Mouse (Mus musculus): ENCODE measurements around the gene Cux2. TPM values are rescaled to one million over a fixed set of nuclear protein-coding genes. Genes with fewer than 3 reads are reported as not detected.

The Cux2 gene
- polyA plus RNA-seq, 1 experiment from 2014 or later = 14.6 TPM

- peaks cover 10% of the 10 kb centered on the region for H3K9me3 ChIP-seq (ENCODE audit: control insufficient read depth, low read length)
- no peak overlapping the region for H3K27ac ChIP-seq (ENCODE audit: low read depth)
- H3K4me3 ChIP-seq (ENCODE audit: low read depth, low read length) = no peak overlapping the region
- ATAC-seq (replicated peaks; ENCODE audit: low FRiP score, low TSS enrichment, low read depth) (no peak), DNase-seq (ENCODE audit: low spot score) (no peak)
- H3K36me3 ChIP-seq (ENCODE audit: control insufficient read depth, insufficient read depth, low read length) = peaks cover 11% of the 10 kb centered on the region
- H3K4me2 ChIP-seq (ENCODE audit: low read length) = no peak overlapping the region
- no peaks in the 10 kb centered on the region for H3K4me1 ChIP-seq (replicated peaks; ENCODE audit: control insufficient read depth, insufficient read depth, low read length)
- no peaks in the 10 kb centered on the region for H3K27me3 ChIP-seq (replicated peaks; ENCODE audit: control insufficient read depth, insufficient read depth, low read length)
- no peak overlapping the region for H3K9ac ChIP-seq (ENCODE audit: low read length)
- WGBS = 76% methylated on average over 5 of the region's 5 CpGs
These were observed 14.6 kb downstream of the Cux2 start for GRCm38 (mm10) chr5:122035278-122035677.

GRCm38 (mm10) chr5:122033167-122033478, 16.8 kb downstream of the Cux2 start:
- no peak for DNase-seq (ENCODE audit: low spot score)
- Histone ChIP-seq H3K9ac (ENCODE audit: low read length) (no peak overlapping the region), H3K4me3 (ENCODE audit: low read depth, low read length) (no peak overlapping the region), H3K4me1 (replicated peaks; ENCODE audit: control insufficient read depth, insufficient read depth, low read length) (no peaks in the 10 kb centered on the region), H3K27me3 (replicated peaks; ENCODE audit: control insufficient read depth, insufficient read depth, low read length) (no peaks in the 10 kb centered on the region), H3K36me3 (ENCODE audit: control insufficient read depth, insufficient read depth, low read length) (peaks cover 11% of the 10 kb centered on the region), H3K4me2 (ENCODE audit: low read length) (no peak overlapping the region), H3K27ac (ENCODE audit: low read depth) (no peak overlapping the region), H3K9me3 (ENCODE audit: control insufficient read depth, low read length) (peaks cover 10% of the 10 kb centered on the region)
- 62% methylated on average over 4 of the region's 4 CpGs for WGBS
- ATAC-seq (replicated peaks; ENCODE audit: low FRiP score, low TSS enrichment, low read depth) = no peak

- 73% methylated on average over 19 of the region's 19 CpGs for WGBS
- Histone ChIP-seq H3K27me3 (replicated peaks; ENCODE audit: control insufficient read depth, insufficient read depth, low read length) (no peaks in the 10 kb centered on the region), H3K27ac (ENCODE audit: low read depth) (no peak overlapping the region), H3K9ac (ENCODE audit: low read length) (no peak overlapping the region), H3K36me3 (ENCODE audit: control insufficient read depth, insufficient read depth, low read length) (peaks cover 7% of the 10 kb centered on the region), H3K4me3 (ENCODE audit: low read depth, low read length) (no peak overlapping the region), H3K9me3 (ENCODE audit: control insufficient read depth, low read length) (peaks cover 10% of the 10 kb centered on the region), H3K4me2 (ENCODE audit: low read length) (no peak overlapping the region), H3K4me1 (replicated peaks; ENCODE audit: control insufficient read depth, insufficient read depth, low read length) (no peaks in the 10 kb centered on the region)
- ATAC-seq (replicated peaks; ENCODE audit: low FRiP score, low TSS enrichment, low read depth) (no peak), DNase-seq (ENCODE audit: low spot score) (no peak)
These were observed 17.3 kb downstream of the Cux2 start for GRCm38 (mm10) chr5:122032471-122033166.

- peaks cover 1% of the 10 kb centered on the region for H3K9me3 ChIP-seq (ENCODE audit: control insufficient read depth, low read length)
- DNase-seq (ENCODE audit: low spot score) (no peak), ATAC-seq (replicated peaks; ENCODE audit: low FRiP score, low TSS enrichment, low read depth) (no peak)
- no peaks in the 10 kb centered on the region for H3K4me1 ChIP-seq (replicated peaks; ENCODE audit: control insufficient read depth, insufficient read depth, low read length)
- H3K36me3 ChIP-seq (ENCODE audit: control insufficient read depth, insufficient read depth, low read length) = no peaks in the 10 kb centered on the region
- H3K27ac ChIP-seq (ENCODE audit: low read depth) = no peak overlapping the region
- WGBS = 62% methylated on average over 12 of the region's 12 CpGs
- H3K27me3 ChIP-seq (replicated peaks; ENCODE audit: control insufficient read depth, insufficient read depth, low read length) = no peaks in the 10 kb centered on the region
- no peak overlapping the region for H3K4me3 ChIP-seq (ENCODE audit: low read depth, low read length)
- no peak overlapping the region for H3K9ac ChIP-seq (ENCODE audit: low read length)
- no peak overlapping the region for H3K4me2 ChIP-seq (ENCODE audit: low read length)
These were observed 18.8 kb downstream of the Cux2 start for GRCm38 (mm10) chr5:122031146-122031545.

GRCm38 (mm10) chr5:122030640-122031039, 19.3 kb downstream of the Cux2 start:
- ATAC-seq (replicated peaks; ENCODE audit: low FRiP score, low TSS enrichment, low read depth) (no peak), DNase-seq (ENCODE audit: low spot score) (no peak)
- Histone ChIP-seq H3K4me2 (ENCODE audit: low read length) (no peak overlapping the region), H3K4me3 (ENCODE audit: low read depth, low read length) (no peak overlapping the region), H3K27me3 (replicated peaks; ENCODE audit: control insufficient read depth, insufficient read depth, low read length) (no peaks in the 10 kb centered on the region), H3K9me3 (ENCODE audit: control insufficient read depth, low read length) (no peaks in the 10 kb centered on the region), H3K4me1 (replicated peaks; ENCODE audit: control insufficient read depth, insufficient read depth, low read length) (no peaks in the 10 kb centered on the region), H3K36me3 (ENCODE audit: control insufficient read depth, insufficient read depth, low read length) (no peaks in the 10 kb centered on the region), H3K27ac (ENCODE audit: low read depth) (no peak overlapping the region), H3K9ac (ENCODE audit: low read length) (no peak overlapping the region)
- WGBS = 60% methylated on average over 9 of the region's 11 CpGs

- 79% methylated on average over 9 of the region's 9 CpGs for WGBS
- ATAC-seq (replicated peaks; ENCODE audit: low FRiP score, low TSS enrichment, low read depth) (no peak), DNase-seq (ENCODE audit: low spot score) (no peak)
- Histone ChIP-seq H3K9me3 (ENCODE audit: control insufficient read depth, low read length) (peaks cover 5% of the 10 kb centered on the region), H3K36me3 (ENCODE audit: control insufficient read depth, insufficient read depth, low read length) (no peaks in the 10 kb centered on the region), H3K9ac (ENCODE audit: low read length) (no peak overlapping the region), H3K27me3 (replicated peaks; ENCODE audit: control insufficient read depth, insufficient read depth, low read length) (no peaks in the 10 kb centered on the region), H3K4me1 (replicated peaks; ENCODE audit: control insufficient read depth, insufficient read depth, low read length) (no peaks in the 10 kb centered on the region), H3K27ac (ENCODE audit: low read depth) (no peak overlapping the region), H3K4me2 (ENCODE audit: low read length) (no peak overlapping the region), H3K4me3 (ENCODE audit: low read depth, low read length) (no peak overlapping the region)
These were observed 23.1 kb downstream of the Cux2 start for GRCm38 (mm10) chr5:122026771-122027170.

- no peak overlapping the region for H3K4me2 ChIP-seq (ENCODE audit: low read length)
- DNase-seq (ENCODE audit: low spot score) (no peak), ATAC-seq (replicated peaks; ENCODE audit: low FRiP score, low TSS enrichment, low read depth) (no peak)
- WGBS = 49% methylated on average over 7 of the region's 7 CpGs
- H3K4me1 ChIP-seq (replicated peaks; ENCODE audit: control insufficient read depth, insufficient read depth, low read length) = no peaks in the 10 kb centered on the region
- no peak overlapping the region for H3K27ac ChIP-seq (ENCODE audit: low read depth)
- H3K4me3 ChIP-seq (ENCODE audit: low read depth, low read length) = no peak overlapping the region
- H3K9ac ChIP-seq (ENCODE audit: low read length) = no peak overlapping the region
- no peaks in the 10 kb centered on the region for H3K27me3 ChIP-seq (replicated peaks; ENCODE audit: control insufficient read depth, insufficient read depth, low read length)
- peaks cover 5% of the 10 kb centered on the region for H3K9me3 ChIP-seq (ENCODE audit: control insufficient read depth, low read length)
- no peaks in the 10 kb centered on the region for H3K36me3 ChIP-seq (ENCODE audit: control insufficient read depth, insufficient read depth, low read length)
These were observed 23.6 kb downstream of the Cux2 start for GRCm38 (mm10) chr5:122026284-122026683.

- WGBS = 93% methylated on average over 11 of the region's 11 CpGs
- DNase-seq (ENCODE audit: low spot score) = no peak
- peaks cover 5% of the 10 kb centered on the region for H3K9me3 ChIP-seq (ENCODE audit: control insufficient read depth, low read length)
These were observed 24.8 kb downstream of the Cux2 start for GRCm38 (mm10) chr5:122025117-122025516.

GRCm38 (mm10) chr5:122019288-122019687, 30.6 kb downstream of the Cux2 start:
- 73% methylated on average over 17 of the region's 17 CpGs for WGBS
- no peak for ATAC-seq (replicated peaks; ENCODE audit: low FRiP score, low TSS enrichment, low read depth)

More at GRCm38 (mm10) chr5:122025117-122025516, 24.8 kb downstream of the Cux2 start:
- Histone ChIP-seq H3K4me2 (ENCODE audit: low read length) (no peak overlapping the region), H3K27ac (ENCODE audit: low read depth) (no peak overlapping the region), H3K27me3 (replicated peaks; ENCODE audit: control insufficient read depth, insufficient read depth, low read length) (no peaks in the 10 kb centered on the region), H3K4me1 (replicated peaks; ENCODE audit: control insufficient read depth, insufficient read depth, low read length) (no peaks in the 10 kb centered on the region), H3K36me3 (ENCODE audit: control insufficient read depth, insufficient read depth, low read length) (no peaks in the 10 kb centered on the region), H3K4me3 (ENCODE audit: low read depth, low read length) (no peak overlapping the region), H3K9ac (ENCODE audit: low read length) (no peak overlapping the region)
- ATAC-seq (replicated peaks; ENCODE audit: low FRiP score, low TSS enrichment, low read depth) = no peak

More at GRCm38 (mm10) chr5:122019288-122019687, 30.6 kb downstream of the Cux2 start:
- H3K9me3 ChIP-seq (ENCODE audit: control insufficient read depth, low read length) = peaks cover 5% of the 10 kb centered on the region
- no peaks in the 10 kb centered on the region for H3K36me3 ChIP-seq (ENCODE audit: control insufficient read depth, insufficient read depth, low read length)
- no peaks in the 10 kb centered on the region for H3K27me3 ChIP-seq (replicated peaks; ENCODE audit: control insufficient read depth, insufficient read depth, low read length)
- no peak overlapping the region for H3K9ac ChIP-seq (ENCODE audit: low read length)
- DNase-seq (ENCODE audit: low spot score) = no peak
- H3K4me1 ChIP-seq (replicated peaks; ENCODE audit: control insufficient read depth, insufficient read depth, low read length) = peaks cover 12% of the 10 kb centered on the region; the same call in 1 of the 2 replicates
- H3K4me3 ChIP-seq (ENCODE audit: low read depth, low read length) = no peak overlapping the region
- no peak overlapping the region for H3K27ac ChIP-seq (ENCODE audit: low read depth)
- H3K4me2 ChIP-seq (ENCODE audit: low read length) = no peak overlapping the region
